Mouse (Mus musculus) cerebellum, postnatal 10 days (tissue): ENCODE results near the gene Papss2.
A peak's percentile ranks its signal among the peaks of the same experiment; 100 is the strongest.

Source experiments
- DNase-seq, 2 experiments: peaks; one replicate each; pipeline ENCODE4 v3.0.0; 2021; ENCODE audit warnings: mixed read lengths in 2 of 2

Gene Papss2

GRCm38 (mm10) chr19:32595506-32596286, at the start of gene Papss2:
Papss2 (plus strand) TSS chr19:32595790.
- peak; percentile 29 to 48 for DNase-seq

- DNase-seq: no peak
Observed at GRCm38 (mm10) chr19:32547396-32547795, 48.2 kb upstream of the Papss2 start.

- DNase-seq: no peak
Observed at GRCm38 (mm10) chr19:32548202-32548601, 47.4 kb upstream of the Papss2 start.

GRCm38 (mm10) chr19:32550446-32550845, 45.1 kb upstream of the Papss2 start:
- no peak for DNase-seq

- no peak for DNase-seq
Observed at GRCm38 (mm10) chr19:32551442-32551841, 44.1 kb upstream of the Papss2 start.

GRCm38 (mm10) chr19:32552106-32552505, 43.5 kb upstream of the Papss2 start:
- no peak for DNase-seq

- DNase-seq: no peak
Observed at GRCm38 (mm10) chr19:32553310-32553709, 42.3 kb upstream of the Papss2 start.

- peak; percentile 57 to 62 for DNase-seq
Observed at GRCm38 (mm10) chr19:32555257-32555656, 40.3 kb upstream of the Papss2 start.

GRCm38 (mm10) chr19:32567025-32567424, 28.6 kb upstream of the Papss2 start:
- DNase-seq: no peak

- DNase-seq: no peak
Observed at GRCm38 (mm10) chr19:32567447-32567846, 28.1 kb upstream of the Papss2 start.

- no peak for DNase-seq
Observed at GRCm38 (mm10) chr19:32568470-32568869, 27.1 kb upstream of the Papss2 start.

GRCm38 (mm10) chr19:32568961-32569653, 26.5 kb upstream of the Papss2 start:
- no peak for DNase-seq

GRCm38 (mm10) chr19:32569725-32570124, 25.9 kb upstream of the Papss2 start:
- DNase-seq: no peak

- no peak for DNase-seq
Observed at GRCm38 (mm10) chr19:32572191-32572590, 23.4 kb upstream of the Papss2 start.

GRCm38 (mm10) chr19:32573259-32573658, 22.3 kb upstream of the Papss2 start:
- no peak for DNase-seq

- DNase-seq: no peak
Observed at GRCm38 (mm10) chr19:32574846-32575245, 20.7 kb upstream of the Papss2 start.

- peak; percentile 18 to 39 for DNase-seq
Observed at GRCm38 (mm10) chr19:32577749-32578148, 17.8 kb upstream of the Papss2 start.

GRCm38 (mm10) chr19:32583091-32583766, 12.4 kb upstream of the Papss2 start:
- DNase-seq: no peak

- DNase-seq: no peak
Observed at GRCm38 (mm10) chr19:32587727-32588126, 7.9 kb upstream of the Papss2 start.

- peak in 1 of 2 experiments; percentile 6 for DNase-seq
Observed at GRCm38 (mm10) chr19:32592749-32593148, 2.8 kb upstream of the Papss2 start.

GRCm38 (mm10) chr19:32593870-32594269, 1.7 kb upstream of the Papss2 start:
- DNase-seq: no peak

- DNase-seq: no peak
Observed at GRCm38 (mm10) chr19:32595131-32595505, 472 bp upstream of the Papss2 start.

- DNase-seq: no peak
Observed at GRCm38 (mm10) chr19:32599006-32599405, 3.4 kb downstream of the Papss2 start.

- DNase-seq: no peak
Observed at GRCm38 (mm10) chr19:32599436-32599835, 3.8 kb downstream of the Papss2 start.
